Mouse (Mus musculus) olfactory bulb, adult 2 months (tissue): ENCODE measurements around the gene Parp11.

Experiments
- CTCF ChIP-seq: fragments of 200-500 bp; IDR thresholded peaks from 2 replicates; pipeline ENCODE4 v1.5.1; 2012; ENCODE audit warnings: low read depth, mild to moderate bottlenecking, low read length, moderate library complexity; ENCODE audit not compliant: insufficient read depth
- POLR2A ChIP-seq: fragments of 200-500 bp; IDR thresholded peaks from 2 replicates; pipeline ENCODE4 v1.6.1; 2012; ENCODE audit warnings: mild to moderate bottlenecking, low read depth, low read length, moderate library complexity; ENCODE audit not compliant: insufficient read depth

DNA sequence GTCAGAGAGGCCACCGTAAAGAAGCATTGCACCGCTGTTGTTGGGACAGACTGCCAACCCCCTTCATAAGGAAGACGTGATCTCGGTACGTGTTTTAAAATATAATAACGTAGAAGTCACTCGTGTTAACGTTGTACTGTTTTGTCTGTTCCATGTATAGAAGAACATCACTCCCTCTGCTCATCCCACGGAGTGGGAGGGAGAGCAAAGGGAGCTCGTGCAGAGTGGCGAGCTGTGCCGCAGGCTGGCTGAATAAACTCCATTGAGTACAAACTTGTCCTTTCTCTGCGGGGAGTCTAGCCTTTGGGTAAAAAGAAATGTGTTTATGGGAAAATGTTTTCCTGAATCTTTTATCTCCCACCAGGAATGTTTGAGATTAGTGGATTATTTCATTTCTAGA is 47.1 kb downstream of the Parp11 start:
- no peak for TF ChIP-seq CTCF
- no peak for TF ChIP-seq POLR2A
